Mouse (Mus musculus): ENCODE data around the gene Syngr4.

The Syngr4 gene

GRCm38 (mm10) chr7:45896517-45897257 is at the start of gene Syngr4, which contains the start of gene Tmem143:
Gene Syngr4 (minus strand): TSS chr7:45896714.
Gene Tmem143 (plus strand): TSS chr7:45896941.
- peak; percentile 98 for DNase-seq (ENCODE audit: low read depth, low spot score)

DNA sequence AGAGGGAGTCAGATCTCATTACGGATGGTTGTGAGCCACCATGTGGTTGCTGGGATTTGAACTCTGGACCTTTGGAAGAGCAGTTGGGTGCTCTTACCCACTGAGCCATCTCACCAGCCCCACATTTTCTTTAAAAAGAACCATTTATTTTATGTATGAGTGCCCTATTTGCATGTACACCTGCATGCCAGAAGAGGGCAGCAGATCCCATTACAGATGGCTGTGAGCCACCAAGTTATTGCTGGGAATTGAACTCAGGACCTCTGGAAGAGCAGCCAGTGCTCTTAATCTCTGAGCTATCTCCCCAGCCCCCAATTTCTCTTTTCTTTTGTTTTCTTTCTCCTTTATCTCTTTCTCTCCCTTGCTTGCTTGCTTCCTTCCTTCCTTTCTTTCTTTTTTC is 46.8 kb upstream of the Syngr4 start:
- DNase-seq (ENCODE audit: low read depth, low spot score): peak; percentile 50

DNA sequence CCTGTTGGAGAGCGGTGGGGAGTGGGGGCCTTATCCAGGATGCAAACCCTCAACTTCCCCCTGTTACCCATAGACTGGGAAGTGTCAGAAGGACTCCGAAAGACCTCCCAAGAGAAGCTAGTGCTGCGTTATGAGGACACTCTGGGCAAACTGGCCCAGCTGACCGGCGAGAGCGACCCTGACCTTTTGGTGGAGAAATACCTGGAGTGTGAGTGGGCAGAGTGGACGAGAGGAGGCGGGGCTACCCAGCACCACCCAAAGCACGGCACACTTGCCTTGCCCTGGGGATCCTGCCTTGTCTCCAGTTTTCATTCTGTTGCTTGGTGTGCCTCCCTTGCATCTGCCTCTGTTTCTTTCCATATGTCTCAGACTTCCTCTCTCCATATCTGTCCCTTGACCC is 45.5 kb upstream of the Syngr4 start:
- DNase-seq (ENCODE audit: low read depth, low spot score): no peak

DNA sequence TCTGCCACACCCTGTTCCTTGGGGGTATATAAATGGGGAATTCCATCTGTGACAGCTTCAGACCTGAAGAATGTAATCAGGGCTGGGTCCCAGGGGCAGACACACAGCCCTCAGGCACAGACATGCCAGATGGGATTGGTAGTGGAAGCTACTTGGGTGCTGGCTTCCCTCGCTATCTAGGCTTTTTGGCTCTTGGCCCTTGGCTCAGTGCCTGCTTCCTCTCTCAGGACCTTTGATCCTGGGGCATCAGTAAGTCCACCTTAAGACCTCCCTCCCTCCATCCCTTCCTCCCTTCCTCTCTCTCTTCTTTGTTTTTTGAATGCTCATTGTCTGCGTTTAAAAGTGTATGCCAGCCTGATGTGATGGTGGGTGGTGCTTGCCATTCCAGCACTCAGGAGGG is 43.3 kb upstream of the Syngr4 start:
- DNase-seq (ENCODE audit: low read depth, low spot score): no peak

- peak; percentile 79 for DNase-seq (ENCODE audit: low read depth, low spot score)
These were observed 38.6 kb upstream of the Syngr4 start for GRCm38 (mm10) chr7:45935114-45935513.

DNA sequence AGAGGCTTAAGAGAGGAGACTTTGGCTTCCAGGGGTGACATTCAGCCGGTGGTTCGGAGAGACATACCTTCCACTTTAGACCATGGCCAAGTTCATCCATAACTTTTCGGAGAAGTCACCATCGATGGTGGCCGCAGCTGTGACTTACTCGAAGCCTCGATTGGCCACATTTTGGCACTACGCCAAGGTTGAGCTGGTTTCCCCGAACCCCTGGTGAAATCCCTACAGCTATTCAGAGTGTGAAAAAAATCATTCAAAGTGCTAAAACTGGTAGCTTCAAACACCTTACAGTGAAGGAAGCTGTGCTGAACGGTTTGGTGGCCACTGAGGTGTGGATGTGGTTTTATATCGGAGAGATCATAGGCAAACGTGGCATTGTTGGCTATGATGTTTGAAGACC is 37.3 kb upstream of the Syngr4 start:
- DNase-seq (ENCODE audit: low read depth, low spot score): peak; percentile 53

- no peak for DNase-seq (ENCODE audit: low read depth, low spot score)
These were observed 33.2 kb upstream of the Syngr4 start for GRCm38 (mm10) chr7:45929688-45930087.

DNA sequence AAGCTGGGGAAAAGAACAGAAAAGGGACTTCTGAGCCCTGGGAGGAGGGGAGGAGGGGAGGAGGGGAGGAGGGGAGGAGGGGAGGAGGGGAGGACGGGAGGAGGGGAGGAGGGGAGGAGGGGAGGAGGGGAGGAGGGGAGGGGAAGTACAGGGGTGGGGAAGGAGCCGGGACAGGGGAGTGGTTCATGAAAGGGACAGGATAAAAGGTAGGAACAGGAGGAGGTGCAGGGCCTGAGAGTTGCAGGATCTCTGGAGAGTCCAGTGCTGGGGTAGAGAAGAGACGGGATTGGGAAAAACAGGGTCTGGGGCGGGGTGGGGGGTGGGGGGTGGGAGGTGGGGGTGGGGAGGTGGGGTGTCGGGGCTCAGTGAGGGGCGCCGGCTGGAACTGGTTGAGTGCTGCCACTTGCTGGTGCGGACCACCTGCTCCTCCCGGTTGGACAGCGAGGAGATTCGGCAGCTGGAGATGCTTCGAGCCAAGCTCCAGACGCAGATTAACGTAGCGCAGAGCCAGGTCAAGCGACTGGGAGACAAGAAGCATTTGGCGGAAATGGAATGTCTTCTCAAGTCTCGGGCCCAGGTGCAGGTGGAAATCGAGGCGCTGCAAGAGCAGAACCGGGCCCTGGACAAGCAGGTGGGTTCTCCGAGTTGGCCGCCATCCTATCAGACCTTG is 32.2 kb upstream of the Syngr4 start:
- no peak for DNase-seq (ENCODE audit: low read depth, low spot score)

DNA sequence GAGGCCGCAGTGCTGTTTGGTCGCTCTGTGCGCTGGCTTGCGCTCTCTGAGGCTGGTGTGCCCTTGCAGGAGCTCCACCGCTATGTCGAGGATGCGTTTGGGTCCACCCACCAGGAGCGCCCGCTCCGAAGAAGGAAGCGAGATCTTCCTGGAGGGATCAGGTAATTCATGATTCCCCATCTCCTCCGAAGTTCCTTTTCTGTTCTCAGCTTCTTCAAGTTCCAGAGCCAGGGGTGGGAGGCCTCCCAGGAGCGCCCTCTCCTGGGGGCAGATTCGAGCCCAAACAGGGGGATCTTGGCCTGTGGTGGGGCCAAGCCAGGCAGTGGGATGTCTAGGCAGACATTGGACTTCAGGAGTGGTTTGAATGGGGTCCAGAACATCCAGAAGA is 27.9 kb upstream of the Syngr4 start:
- DNase-seq (ENCODE audit: low read depth, low spot score): no peak

GRCm38 (mm10) chr7:45923762-45924428 is 27.4 kb upstream of the Syngr4 start, which contains the start of gene Ccdc114:
Gene Ccdc114 (plus strand): TSS chr7:45924072.
- DNase-seq (ENCODE audit: low read depth, low spot score): peak; percentile 19

DNA sequence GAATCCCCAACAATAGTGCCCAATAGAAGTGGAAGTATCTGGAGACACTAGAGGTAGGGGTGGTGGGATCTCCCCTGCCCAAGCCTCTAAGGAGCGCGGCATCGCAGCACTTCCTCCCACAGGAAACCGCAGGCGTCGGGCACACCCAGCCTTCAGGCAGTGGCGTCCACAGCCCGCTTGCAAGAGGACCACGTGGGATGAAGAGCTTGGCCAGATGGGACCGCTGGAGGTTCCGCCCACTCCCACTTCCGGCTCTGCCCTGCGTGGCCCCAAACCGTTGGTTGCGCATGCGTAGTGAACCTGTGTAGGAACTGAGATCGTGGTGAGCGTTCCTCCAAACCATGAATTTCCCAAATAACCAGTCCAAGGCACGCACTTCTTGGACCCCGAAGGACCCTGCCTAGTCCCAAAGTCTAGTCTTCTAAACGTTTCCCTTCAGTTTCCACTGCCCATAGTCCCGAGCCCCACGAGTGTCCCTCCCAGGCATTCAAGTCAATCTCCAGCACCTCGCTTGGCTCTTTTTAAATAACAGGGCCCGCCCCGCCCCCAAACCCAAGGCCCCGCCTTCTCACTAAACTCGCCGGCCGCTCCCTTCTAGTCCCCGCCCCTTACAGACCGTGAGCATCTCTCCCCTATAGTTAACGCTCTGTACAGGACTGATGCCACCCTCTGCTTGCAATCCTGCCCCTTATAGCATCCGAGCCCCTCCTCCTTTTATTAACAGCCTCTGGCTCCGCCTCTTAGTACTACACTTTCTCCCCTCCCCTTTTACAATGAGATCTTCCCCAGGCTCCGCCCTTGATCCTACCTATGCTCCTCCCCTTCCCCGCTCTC is 26.6 kb upstream of the Syngr4 start:
- peak; percentile 99 for DNase-seq (ENCODE audit: low read depth, low spot score)

DNA sequence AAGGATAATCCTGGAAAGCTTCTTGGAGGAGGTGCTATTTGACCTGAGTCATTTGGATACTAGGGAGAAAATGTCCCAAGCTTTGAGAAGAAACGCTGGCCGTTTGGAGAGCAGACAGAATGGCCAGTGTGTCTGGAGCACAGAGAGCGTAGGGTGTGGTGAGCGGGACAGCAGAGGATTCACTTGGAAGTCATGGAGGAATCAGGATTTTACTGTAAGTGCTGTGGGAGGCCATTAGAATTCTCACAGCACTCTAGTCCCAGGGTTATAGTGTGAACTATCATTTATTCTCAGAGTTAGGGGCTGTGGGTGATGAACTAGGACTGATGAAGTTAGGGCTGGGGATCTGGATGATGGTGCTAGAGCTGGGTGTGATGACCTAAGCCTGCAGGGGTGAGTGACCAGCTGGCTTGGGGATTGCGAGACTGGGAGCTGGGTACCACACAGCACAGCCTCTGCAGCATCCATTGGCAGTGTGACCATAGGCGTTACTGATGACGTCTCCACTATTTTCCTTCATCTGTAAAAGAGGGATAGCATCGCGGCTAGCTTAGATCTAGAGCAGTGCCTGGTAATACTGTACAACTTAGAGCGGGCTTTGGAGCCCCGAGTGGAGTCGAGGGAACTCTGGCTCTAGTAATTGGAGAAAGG is 25.6 kb upstream of the Syngr4 start:
- peak; percentile 27 for DNase-seq (ENCODE audit: low read depth, low spot score)

- DNase-seq (ENCODE audit: low read depth, low spot score): peak; percentile 73
These were observed 24.7 kb upstream of the Syngr4 start, which contains the start of gene Emp3 for GRCm38 (mm10) chr7:45921242-45921621. Gene Emp3 (minus strand): TSS chr7:45921404.

- DNase-seq (ENCODE audit: low read depth, low spot score): no peak
These were observed 24.2 kb upstream of the Syngr4 start for GRCm38 (mm10) chr7:45920583-45921241.

DNA sequence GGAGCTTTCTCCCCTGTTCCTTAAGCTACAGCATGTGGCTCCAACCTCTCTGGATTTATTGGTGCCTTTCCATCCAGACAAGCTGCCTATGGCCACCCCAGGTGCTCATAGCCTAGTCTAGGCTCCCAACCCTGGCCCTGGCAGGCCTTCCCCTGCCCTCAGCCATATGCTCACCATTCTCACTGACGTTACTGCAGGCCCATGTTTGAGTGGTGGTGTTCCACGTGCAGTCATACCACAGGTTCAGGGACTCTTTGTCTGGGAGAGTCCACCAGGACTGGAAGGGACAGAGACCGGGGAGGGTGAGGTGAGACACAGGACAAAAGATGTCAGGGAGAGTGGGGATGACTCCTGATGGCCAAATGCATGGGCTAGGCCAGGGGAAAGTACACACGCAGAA is 23.2 kb upstream of the Syngr4 start:
- no peak for DNase-seq (ENCODE audit: low read depth, low spot score)

GRCm38 (mm10) chr7:45919083-45919671 is 22.7 kb upstream of the Syngr4 start:
- peak; percentile 43 for DNase-seq (ENCODE audit: low read depth, low spot score)

DNA sequence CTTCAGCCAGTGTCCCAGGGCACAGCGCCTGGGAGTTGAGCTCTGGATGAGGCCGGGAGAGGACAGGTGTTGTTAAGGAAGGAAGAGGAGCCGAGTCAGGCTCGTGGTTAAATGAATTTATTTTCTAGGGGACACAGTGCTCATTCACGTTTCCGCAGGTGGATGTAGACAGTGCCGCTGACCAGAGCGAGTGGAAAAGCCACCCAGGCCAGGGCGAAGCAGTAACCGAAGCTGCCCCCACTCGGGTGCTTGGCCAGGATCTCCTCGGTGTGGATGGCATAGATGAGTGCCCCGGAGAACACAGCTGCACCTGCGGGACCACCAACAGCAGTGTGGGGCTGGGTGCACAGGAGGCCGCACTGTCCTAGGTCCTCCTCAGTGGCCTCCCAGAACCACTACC is 21.4 kb upstream of the Syngr4 start:
- DNase-seq (ENCODE audit: low read depth, low spot score): no peak

DNA sequence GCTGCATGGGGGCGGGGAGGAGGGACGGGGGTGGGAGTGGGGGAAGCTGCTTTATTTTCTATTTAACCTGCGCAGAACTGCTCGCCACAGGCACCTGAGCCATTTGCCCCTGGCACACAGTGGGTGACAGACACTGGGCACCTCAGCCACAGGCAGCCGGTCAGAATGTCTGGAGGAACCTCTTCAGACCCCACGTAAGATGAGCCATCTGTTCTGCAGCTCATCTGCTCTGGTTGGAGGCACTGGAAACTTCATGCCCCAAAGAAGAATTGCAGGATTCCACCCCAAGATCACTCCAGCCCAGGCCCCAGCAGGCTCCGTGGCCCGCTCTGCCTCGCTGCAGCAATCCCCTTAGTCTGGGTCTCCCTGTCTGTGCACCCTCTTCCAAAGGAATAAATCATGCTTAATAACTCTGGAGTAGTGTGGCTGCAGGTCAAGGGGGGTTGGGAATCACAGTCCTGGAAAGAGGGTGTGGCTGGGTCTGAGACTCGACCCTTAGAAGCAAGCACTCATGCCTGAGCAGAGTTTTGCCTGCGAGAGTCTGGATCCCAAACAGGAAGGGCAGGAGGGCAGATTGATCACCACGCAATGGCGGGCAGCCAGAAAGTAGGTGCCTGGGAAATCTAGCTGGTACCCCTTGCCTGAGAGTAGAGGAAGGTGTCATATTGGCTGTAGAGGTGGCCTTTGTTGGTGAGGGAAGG is 20.6 kb upstream of the Syngr4 start:
- no peak for DNase-seq (ENCODE audit: low read depth, low spot score)
